Mouse (Mus musculus): ENCODE results near the gene Zbtb45. TPM values are rescaled to one million over a fixed set of nuclear protein-coding genes. Genes with fewer than 3 reads are reported as not detected.

The Zbtb45 gene
- polyA plus RNA-seq, 1 experiment from 2014 or later = 25.0 TPM

- 94% methylated on average over 4 of the region's 4 CpGs for WGBS
- DNase-seq (ENCODE audit: low spot score) = no peak
- H3K36me3 ChIP-seq (ENCODE audit: control insufficient read depth, insufficient read depth, low read length) = peaks cover 37% of the 10 kb centered on the region
- no peak overlapping the region for H3K9ac ChIP-seq (ENCODE audit: low read depth, low read length)
- no peak overlapping the region for H3K4me2 ChIP-seq (replicated peaks; ENCODE audit: low read depth, low read length)
- H3K4me1 ChIP-seq (replicated peaks; ENCODE audit: control insufficient read depth, insufficient read depth, low read length) = peaks cover 16% of the 10 kb centered on the region; the same call in 1 of the 2 replicates
- ATAC-seq (ENCODE audit: low FRiP score) = no peak
- H3K4me3 ChIP-seq (ENCODE audit: low read depth, low read length) = no peak overlapping the region
- H3K27me3 ChIP-seq (ENCODE audit: control insufficient read depth, insufficient read depth, low read length) = no peaks in the 10 kb centered on the region
- H3K27ac ChIP-seq (ENCODE audit: low read depth, low read length) = no peak overlapping the region
- H3K9me3 ChIP-seq (ENCODE audit: control insufficient read depth, low read length) = no peaks in the 10 kb centered on the region
Observed at GRCm38 (mm10) chr7:13028986-13029385, 19.2 kb upstream of the Zbtb45 start.

GRCm38 (mm10) chr7:13025511-13026112, 15.8 kb upstream of the Zbtb45 start:
- Histone ChIP-seq H3K4me3 (ENCODE audit: low read depth, low read length) (peak overlapping the region; percentile 94), H3K9ac (ENCODE audit: low read depth, low read length) (peak overlapping the region; percentile 97), H3K4me2 (replicated peaks; ENCODE audit: low read depth, low read length) (peak overlapping the region; percentile 99), H3K27me3 (ENCODE audit: control insufficient read depth, insufficient read depth, low read length) (no peaks in the 10 kb centered on the region), H3K9me3 (ENCODE audit: control insufficient read depth, low read length) (no peaks in the 10 kb centered on the region), H3K4me1 (replicated peaks; ENCODE audit: control insufficient read depth, insufficient read depth, low read length) (peaks cover 8% of the 10 kb centered on the region; the same call in 1 of the 2 replicates), H3K27ac (ENCODE audit: low read depth, low read length) (peak overlapping the region; percentile 100; the same call in 1 of the 2 replicates), H3K36me3 (ENCODE audit: control insufficient read depth, insufficient read depth, low read length) (peaks cover 31% of the 10 kb centered on the region)
- ATAC-seq (ENCODE audit: low FRiP score) (no peak), DNase-seq (ENCODE audit: low spot score) (no peak)
- WGBS = 33% methylated on average over 4 of the region's 4 CpGs

- Histone ChIP-seq H3K4me2 (replicated peaks; ENCODE audit: low read depth, low read length) (peak overlapping the region; percentile 99), H3K4me3 (ENCODE audit: low read depth, low read length) (peak overlapping the region; percentile 94), H3K9ac (ENCODE audit: low read depth, low read length) (peak overlapping the region; percentile 97), H3K36me3 (ENCODE audit: control insufficient read depth, insufficient read depth, low read length) (peaks cover 30% of the 10 kb centered on the region), H3K4me1 (replicated peaks; ENCODE audit: control insufficient read depth, insufficient read depth, low read length) (peaks cover 8% of the 10 kb centered on the region; the same call in 1 of the 2 replicates), H3K27me3 (ENCODE audit: control insufficient read depth, insufficient read depth, low read length) (no peaks in the 10 kb centered on the region), H3K27ac (ENCODE audit: low read depth, low read length) (peak overlapping the region; percentile 100), H3K9me3 (ENCODE audit: control insufficient read depth, low read length) (no peaks in the 10 kb centered on the region)
- ATAC-seq (ENCODE audit: low FRiP score) (peak; percentile 69), DNase-seq (ENCODE audit: low spot score) (peak; percentile 81)
- WGBS = 0% methylated on average over 34 of the region's 44 CpGs
Observed at GRCm38 (mm10) chr7:13024805-13025204, 15.0 kb upstream of the Zbtb45 start.

GRCm38 (mm10) chr7:13023928-13024731, 14.3 kb upstream of the Zbtb45 start:
- H3K36me3 ChIP-seq (ENCODE audit: control insufficient read depth, insufficient read depth, low read length) = peaks cover 24% of the 10 kb centered on the region
- WGBS = under 1% methylated on average over 57 of the region's 95 CpGs

GRCm38 (mm10) chr7:13022773-13023535, 13.1 kb upstream of the Zbtb45 start:
- WGBS = 4% methylated on average over 31 of the region's 31 CpGs
- ATAC-seq (ENCODE audit: low FRiP score) (peak; percentile 73), DNase-seq (ENCODE audit: low spot score) (peak; percentile 91)
- Histone ChIP-seq H3K9me3 (ENCODE audit: control insufficient read depth, low read length) (no peaks in the 10 kb centered on the region), H3K4me2 (replicated peaks; ENCODE audit: low read depth, low read length) (peak overlapping the region; percentile 99), H3K9ac (ENCODE audit: low read depth, low read length) (peak overlapping the region; percentile 68), H3K36me3 (ENCODE audit: control insufficient read depth, insufficient read depth, low read length) (peaks cover 12% of the 10 kb centered on the region), H3K27ac (ENCODE audit: low read depth, low read length) (peak overlapping the region; percentile 100), H3K4me1 (replicated peaks; ENCODE audit: control insufficient read depth, insufficient read depth, low read length) (peaks cover 8% of the 10 kb centered on the region; the same call in 1 of the 2 replicates), H3K27me3 (ENCODE audit: control insufficient read depth, insufficient read depth, low read length) (no peaks in the 10 kb centered on the region), H3K4me3 (ENCODE audit: low read depth, low read length) (peak overlapping the region; percentile 94)

More at GRCm38 (mm10) chr7:13023928-13024731, 14.3 kb upstream of the Zbtb45 start:
- Histone ChIP-seq H3K27me3 (ENCODE audit: control insufficient read depth, insufficient read depth, low read length) (no peaks in the 10 kb centered on the region), H3K9ac (ENCODE audit: low read depth, low read length) (peak overlapping the region; percentile 97), H3K4me3 (ENCODE audit: low read depth, low read length) (peak overlapping the region; percentile 94), H3K4me1 (replicated peaks; ENCODE audit: control insufficient read depth, insufficient read depth, low read length) (peaks cover 8% of the 10 kb centered on the region; the same call in 1 of the 2 replicates), H3K9me3 (ENCODE audit: control insufficient read depth, low read length) (no peaks in the 10 kb centered on the region), H3K4me2 (replicated peaks; ENCODE audit: low read depth, low read length) (peak overlapping the region; percentile 99), H3K27ac (ENCODE audit: low read depth, low read length) (peak overlapping the region; percentile 100)
- DNase-seq (ENCODE audit: low spot score) (peak; percentile 96), ATAC-seq (ENCODE audit: low FRiP score) (peak; percentile 83)

- Histone ChIP-seq H3K4me1 (replicated peaks; ENCODE audit: control insufficient read depth, insufficient read depth, low read length) (0 out of 2 replicates have a peak, but pooled peaks cover 2% of the 10 kb centered on the region), H3K4me3 (ENCODE audit: low read depth, low read length) (no peak overlapping the region), H3K36me3 (ENCODE audit: control insufficient read depth, insufficient read depth, low read length) (no peaks in the 10 kb centered on the region), H3K9me3 (ENCODE audit: control insufficient read depth, low read length) (no peaks in the 10 kb centered on the region), H3K9ac (ENCODE audit: low read depth, low read length) (no peak overlapping the region), H3K27ac (ENCODE audit: low read depth, low read length) (no peak overlapping the region), H3K27me3 (ENCODE audit: control insufficient read depth, insufficient read depth, low read length) (no peaks in the 10 kb centered on the region), H3K4me2 (replicated peaks; ENCODE audit: low read depth, low read length) (no peak overlapping the region)
- DNase-seq (ENCODE audit: low spot score) (no peak), ATAC-seq (ENCODE audit: low FRiP score) (no peak)
- WGBS = 93% methylated on average over 1 of the region's 1 CpGs
Observed at GRCm38 (mm10) chr7:13015217-13015616, 5.4 kb upstream of the Zbtb45 start.

- Histone ChIP-seq H3K27ac (ENCODE audit: low read depth, low read length) (no peak overlapping the region), H3K4me3 (ENCODE audit: low read depth, low read length) (no peak overlapping the region), H3K4me2 (replicated peaks; ENCODE audit: low read depth, low read length) (no peak overlapping the region), H3K27me3 (ENCODE audit: control insufficient read depth, insufficient read depth, low read length) (no peaks in the 10 kb centered on the region), H3K9ac (ENCODE audit: low read depth, low read length) (no peak overlapping the region), H3K9me3 (ENCODE audit: control insufficient read depth, low read length) (no peaks in the 10 kb centered on the region), H3K36me3 (ENCODE audit: control insufficient read depth, insufficient read depth, low read length) (no peaks in the 10 kb centered on the region), H3K4me1 (replicated peaks; ENCODE audit: control insufficient read depth, insufficient read depth, low read length) (0 out of 2 replicates have a peak, but pooled peaks cover 2% of the 10 kb centered on the region)
- ATAC-seq (ENCODE audit: low FRiP score) (no peak), DNase-seq (ENCODE audit: low spot score) (no peak)
- WGBS = 35% methylated on average over 6 of the region's 6 CpGs
Observed at GRCm38 (mm10) chr7:13014275-13014839, 4.5 kb upstream of the Zbtb45 start.

- ATAC-seq (ENCODE audit: low FRiP score) (no peak), DNase-seq (ENCODE audit: low spot score) (no peak)
- Histone ChIP-seq H3K9ac (ENCODE audit: low read depth, low read length) (no peak overlapping the region), H3K4me1 (replicated peaks; ENCODE audit: control insufficient read depth, insufficient read depth, low read length) (0 out of 2 replicates have a peak, but pooled peaks cover 2% of the 10 kb centered on the region), H3K36me3 (ENCODE audit: control insufficient read depth, insufficient read depth, low read length) (no peaks in the 10 kb centered on the region), H3K4me3 (ENCODE audit: low read depth, low read length) (no peak overlapping the region), H3K4me2 (replicated peaks; ENCODE audit: low read depth, low read length) (no peak overlapping the region), H3K9me3 (ENCODE audit: control insufficient read depth, low read length) (no peaks in the 10 kb centered on the region), H3K27me3 (ENCODE audit: control insufficient read depth, insufficient read depth, low read length) (no peaks in the 10 kb centered on the region), H3K27ac (ENCODE audit: low read depth, low read length) (no peak overlapping the region)
- 58% methylated on average over 4 of the region's 4 CpGs for WGBS
Observed at GRCm38 (mm10) chr7:13013671-13014070, 3.8 kb upstream of the Zbtb45 start.

All from hindbrain, embryonic 11.5 days (tissue).